Mouse (Mus musculus) layer of hippocampus, adult 11-12 months (tissue): ENCODE measurements around the gene Rapgef5.
"Not testable (repeated sequence)": the region's sequence is repeated elsewhere in the genome, so short reads cannot be mapped to it uniquely, and the experiment has no call there.

Experiments used
- DNase-seq: peaks from one replicate; pipeline ENCODE4 v3.0.0; 2022; ENCODE audit warnings: low spot score

The Rapgef5 gene

GRCm38 (mm10) chr12:117770211-117770610 lies 253.9 kb downstream of the Rapgef5 start:
- no peak for DNase-seq

DNA sequence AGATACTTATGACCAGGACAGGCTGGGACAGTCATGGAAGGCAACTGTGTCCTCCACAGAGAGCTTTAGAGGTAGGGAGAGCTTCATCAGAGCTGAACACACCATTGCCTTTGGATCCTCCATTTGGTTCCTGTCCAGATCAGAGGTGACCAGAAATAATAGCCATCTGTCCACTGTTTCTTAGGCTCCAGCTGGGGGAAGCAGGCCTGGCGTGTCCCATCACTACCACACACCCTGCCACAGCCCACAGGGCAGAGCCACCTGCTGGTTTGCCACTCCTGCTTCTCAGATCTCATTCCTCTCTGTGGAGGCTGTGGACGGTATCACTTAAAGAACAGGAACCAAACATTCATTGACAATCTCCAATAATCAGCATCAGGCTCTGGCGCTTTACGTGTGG lies 254.9 kb downstream of the Rapgef5 start:
- no peak for DNase-seq

GRCm38 (mm10) chr12:117772638-117773037 lies 256.4 kb downstream of the Rapgef5 start:
- DNase-seq: peak; percentile 82

- DNase-seq: no peak
These were observed 260.6 kb downstream of the Rapgef5 start for GRCm38 (mm10) chr12:117776841-117777240.

- DNase-seq: no peak
These were observed 265.1 kb downstream of the Rapgef5 start for GRCm38 (mm10) chr12:117781360-117781759.

- no peak for DNase-seq
These were observed 267.1 kb downstream of the Rapgef5 start for GRCm38 (mm10) chr12:117783426-117783825.

- DNase-seq: no peak
These were observed 270.3 kb downstream of the Rapgef5 start for GRCm38 (mm10) chr12:117786621-117787020.

DNA sequence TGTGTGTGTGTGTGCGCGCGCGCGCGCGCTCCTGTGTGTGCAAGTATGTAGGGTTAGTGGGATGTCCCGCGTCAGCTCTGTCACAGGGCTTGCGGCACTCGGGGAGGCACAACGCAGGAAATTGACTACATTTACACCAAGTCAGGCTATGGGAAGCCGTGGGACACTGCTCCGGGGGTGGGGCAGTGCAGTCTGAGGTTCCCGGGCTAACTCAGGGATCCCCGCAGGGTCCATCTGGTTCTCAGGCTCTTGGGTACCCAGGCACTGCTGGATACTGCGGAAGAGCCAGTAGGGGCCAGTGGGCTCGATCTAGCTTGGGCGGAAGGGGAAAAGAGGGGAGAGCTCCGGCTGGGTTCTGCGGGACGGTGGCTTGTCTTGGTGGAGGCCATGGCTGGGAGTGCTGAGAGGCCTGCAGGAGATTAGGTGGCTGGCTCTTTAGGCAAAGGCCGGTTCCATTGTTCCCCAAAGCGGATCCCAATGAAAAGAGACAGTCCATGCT lies 272.3 kb downstream of the Rapgef5 start:
- DNase-seq: no peak

- DNase-seq: no peak
These were observed 272.7 kb downstream of the Rapgef5 start for GRCm38 (mm10) chr12:117789017-117789416.

GRCm38 (mm10) chr12:117795303-117795702 lies 279.0 kb downstream of the Rapgef5 start:
- no peak for DNase-seq

GRCm38 (mm10) chr12:117803989-117804388 lies 287.7 kb downstream of the Rapgef5 start, which contains the start of gene Cdca7l:
Gene Cdca7l (plus strand): TSS chr12:117804289.
- not testable (repeated sequence) for DNase-seq

DNA sequence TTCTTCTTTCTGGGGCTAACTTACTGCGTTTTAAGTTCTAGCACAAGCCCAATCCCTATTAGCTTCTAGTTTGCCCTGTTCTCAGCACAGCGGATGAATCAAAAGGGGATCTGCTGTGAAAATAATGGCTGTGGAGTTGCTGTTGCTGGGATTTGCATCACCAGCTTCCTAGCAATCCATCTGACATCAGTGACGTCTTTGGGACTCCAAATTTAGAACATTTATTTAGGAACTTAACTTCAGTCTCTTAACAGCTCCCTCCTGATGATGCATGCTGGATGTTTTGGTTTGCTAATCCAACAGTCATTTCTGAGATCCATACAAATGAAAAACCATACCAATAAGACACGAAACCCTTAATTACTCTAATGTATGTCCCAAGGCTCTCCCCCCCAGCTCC lies 289.3 kb downstream of the Rapgef5 start:
- no peak for DNase-seq

GRCm38 (mm10) chr12:117806007-117806451 lies 289.8 kb downstream of the Rapgef5 start:
- no peak for DNase-seq

- DNase-seq: no peak
These were observed 290.2 kb downstream of the Rapgef5 start for GRCm38 (mm10) chr12:117806470-117806869.

- DNase-seq: no peak
These were observed 291.4 kb downstream of the Rapgef5 start for GRCm38 (mm10) chr12:117807637-117808036.

DNA sequence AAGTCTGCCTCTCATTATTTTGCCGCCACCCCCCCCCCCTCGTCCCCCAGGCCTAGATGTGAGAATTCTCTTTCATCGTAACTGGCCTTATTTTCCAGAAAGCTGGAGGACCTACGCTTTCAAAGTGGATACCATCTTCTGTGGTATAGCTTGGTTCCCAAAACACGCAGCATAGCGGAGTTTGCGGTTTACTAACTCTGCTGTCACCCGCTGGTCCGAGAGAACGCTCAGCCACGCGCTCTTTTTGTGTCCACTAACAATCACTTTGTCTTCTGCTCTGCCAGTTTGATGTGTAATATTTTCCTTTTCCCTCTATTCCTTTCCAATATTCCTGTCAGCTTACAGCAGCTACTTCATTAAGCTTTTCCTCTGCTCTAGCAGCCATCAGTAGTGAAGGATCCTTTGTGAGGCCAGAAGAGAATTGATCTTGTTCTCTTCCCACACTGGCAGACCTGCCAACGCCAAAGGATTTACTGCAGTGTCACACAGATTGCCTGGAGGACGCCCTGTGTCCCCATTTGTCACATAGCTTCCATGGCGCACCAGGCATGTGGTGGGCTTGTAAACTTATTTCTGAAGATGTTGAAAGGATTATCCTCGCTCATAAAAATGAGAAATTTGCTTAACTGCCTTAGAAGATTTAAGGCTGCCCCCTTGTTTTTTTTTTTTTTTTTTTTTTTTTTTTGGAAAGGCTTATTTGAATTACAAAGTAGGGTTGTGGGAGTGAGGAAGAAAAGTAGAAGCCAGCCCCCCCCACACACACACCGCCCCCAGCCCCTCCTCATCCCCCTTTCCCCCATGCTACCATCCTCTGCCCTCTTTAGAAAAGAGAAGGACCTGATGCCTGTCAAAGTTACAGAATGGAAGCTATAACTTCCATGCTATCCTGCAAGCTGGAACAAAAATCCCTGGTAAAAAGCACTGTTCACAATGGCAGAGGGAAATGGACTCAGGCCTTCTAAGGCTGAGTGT lies 292.4 kb downstream of the Rapgef5 start:
- DNase-seq: no peak
